Mouse (Mus musculus) cerebellum, adult 9-10 months (tissue): ENCODE results near the gene Mymx.
A peak's percentile ranks its signal among the peaks of the same experiment; 100 is the strongest.

Experiments
- DNase-seq: peaks from one replicate; pipeline ENCODE4 v3.0.0; 2022

Gene Mymx

DNA sequence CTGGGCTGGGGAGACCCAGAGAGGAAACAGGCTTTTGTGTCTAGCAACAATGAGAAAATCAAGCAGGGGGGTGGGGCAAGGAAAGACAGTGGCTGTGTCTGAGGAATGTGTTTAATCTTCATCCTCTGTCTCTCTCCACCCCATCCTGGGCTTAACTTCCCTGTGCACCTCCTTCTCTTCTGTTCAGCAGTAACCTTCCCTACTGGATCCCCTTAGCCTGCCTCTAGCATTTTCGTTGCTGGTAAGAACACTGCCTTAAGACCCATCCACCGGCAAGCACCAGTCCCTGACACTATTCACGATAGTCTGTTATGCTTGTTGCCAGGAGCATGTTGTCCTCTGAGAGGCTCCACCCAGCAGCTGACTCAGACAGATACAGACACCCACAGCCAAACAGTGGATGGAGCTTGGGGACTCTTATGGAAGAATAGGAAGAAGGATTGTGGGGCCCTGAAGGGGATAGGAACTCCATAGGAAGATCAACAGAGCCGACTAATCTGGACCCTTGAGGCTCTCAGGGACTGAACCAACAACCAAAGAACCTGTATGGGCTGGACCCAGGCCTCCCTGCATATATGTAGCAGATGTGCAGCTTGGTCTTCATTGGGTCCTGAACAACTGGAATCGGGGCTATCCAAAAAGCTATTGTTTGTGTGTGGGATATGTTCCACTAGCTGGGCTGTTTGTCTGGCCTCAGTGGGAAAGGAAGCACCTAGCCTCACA, 8.4 kb upstream of the Mymx start:
- DNase-seq = no peak

DNA sequence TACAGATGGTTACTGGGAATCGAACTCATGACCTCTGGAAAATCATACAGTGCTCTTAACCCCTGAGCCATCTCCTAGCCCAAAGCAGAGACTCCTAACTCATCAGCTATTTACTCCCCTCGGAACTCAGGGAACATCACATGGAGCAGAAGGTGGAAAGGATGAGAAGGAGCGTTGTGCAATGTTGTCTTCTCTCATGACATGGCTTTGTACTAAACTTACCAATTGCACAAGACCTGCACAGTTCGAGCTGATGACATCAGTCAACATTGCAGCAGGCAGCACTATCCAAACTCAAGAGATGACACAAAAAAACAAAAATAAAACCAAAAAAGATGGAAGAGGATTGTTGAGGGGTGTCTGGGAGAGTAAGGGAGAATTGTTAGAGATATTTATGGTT, 6.5 kb upstream of the Mymx start:
- DNase-seq = no peak

DNA sequence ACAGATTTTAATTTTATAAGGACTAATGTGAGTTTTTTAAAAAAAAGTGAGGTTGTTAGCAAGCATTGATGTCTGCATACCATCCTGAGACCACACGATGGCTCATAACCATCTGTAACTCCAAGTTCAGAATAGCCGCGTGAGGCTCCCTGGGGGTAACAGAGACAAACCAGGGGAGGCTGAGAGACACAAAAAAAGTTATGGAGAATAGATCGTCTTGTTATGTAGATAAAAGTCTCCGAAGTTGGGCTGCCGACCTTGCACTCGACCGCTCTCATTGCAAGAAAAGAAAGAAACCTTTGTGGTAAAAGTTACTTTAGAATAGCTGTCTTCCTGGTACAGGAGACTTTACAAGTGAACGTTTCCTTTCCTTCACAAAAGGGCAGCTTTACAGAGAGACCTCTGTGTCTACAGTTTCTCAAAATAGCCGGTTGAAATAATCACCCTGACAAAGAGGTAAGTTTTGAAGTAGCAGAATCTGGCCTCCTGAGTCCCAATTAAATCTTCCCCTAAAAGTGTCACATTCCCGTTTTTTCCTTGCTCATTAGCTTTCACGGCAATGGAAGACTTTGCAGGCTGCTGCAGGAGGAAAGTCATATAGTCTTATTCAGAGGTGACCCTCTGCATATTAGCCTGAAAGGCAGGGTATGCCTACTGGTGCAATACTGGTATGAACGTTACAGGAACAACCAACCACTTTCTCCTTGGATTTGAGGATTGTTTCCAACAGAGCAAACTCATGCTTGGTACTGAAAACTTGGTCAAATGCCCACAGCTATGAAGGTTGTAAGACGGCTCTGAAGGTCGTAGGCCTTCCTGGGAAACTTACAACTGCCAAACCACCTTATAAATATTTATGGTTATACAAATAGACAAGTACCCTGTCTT, 5.3 kb upstream of the Mymx start:
- no peak for DNase-seq

DNA sequence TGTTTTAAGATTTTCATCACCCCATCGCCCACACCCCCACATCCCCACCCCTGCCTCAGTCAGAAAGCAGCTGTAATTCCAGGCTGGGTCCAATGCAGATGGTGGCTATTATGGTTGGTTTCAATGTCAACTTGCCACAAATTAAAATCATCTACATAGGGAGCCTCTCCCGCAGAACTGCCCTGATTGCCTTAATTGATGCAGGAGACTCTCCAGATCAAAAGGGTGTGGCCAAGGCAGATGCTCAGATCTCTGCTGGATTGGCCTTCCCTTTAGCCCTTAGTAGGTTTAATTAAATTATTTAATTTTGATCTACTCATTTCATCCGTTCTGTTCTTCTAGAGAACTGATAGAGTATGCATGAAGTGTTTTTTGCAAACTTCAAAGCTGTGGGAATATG, 1.1 kb upstream of the Mymx start:
- DNase-seq = no peak

DNA sequence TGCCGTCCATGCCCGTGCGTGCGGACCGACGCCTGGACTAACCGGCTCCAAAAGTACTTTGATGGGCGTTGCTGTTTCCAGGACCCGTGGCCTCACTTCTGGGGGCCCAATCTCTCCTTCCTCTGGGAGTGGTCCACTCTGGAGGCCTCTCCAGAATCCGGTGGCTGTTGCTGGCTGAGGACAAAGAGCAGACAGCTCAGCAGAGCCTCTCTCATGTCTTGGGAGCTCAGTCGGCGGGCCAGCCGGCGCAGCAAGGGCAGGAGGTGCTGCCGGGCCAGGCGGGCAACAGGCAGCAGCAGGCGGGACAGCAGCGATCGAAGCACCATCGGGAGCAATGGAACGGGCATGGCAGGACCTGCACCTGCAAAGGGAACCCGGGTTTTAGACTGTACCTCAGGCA, 577 bp downstream of the Mymx start:
- no peak for DNase-seq

DNA sequence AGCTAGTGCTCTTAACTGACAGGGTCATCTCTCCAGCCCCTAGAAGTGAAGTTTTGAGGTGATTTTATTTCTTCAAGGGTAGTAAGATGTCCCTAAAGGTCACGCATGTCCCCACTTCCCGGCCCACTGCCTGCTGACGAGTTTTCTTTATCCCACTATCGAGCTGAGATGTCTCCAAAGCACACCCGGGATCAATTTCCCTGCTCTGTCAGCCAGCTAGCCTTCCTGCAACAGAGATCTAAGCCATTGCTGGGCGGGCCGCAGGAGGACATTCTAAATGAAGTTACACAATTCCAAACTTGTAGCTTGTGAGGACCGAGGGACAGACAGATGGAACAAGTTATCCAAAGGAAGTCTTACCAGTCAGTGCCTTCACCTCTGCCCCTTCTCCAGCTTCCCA, 1.6 kb downstream of the Mymx start:
- peak; percentile 25 for DNase-seq

DNA sequence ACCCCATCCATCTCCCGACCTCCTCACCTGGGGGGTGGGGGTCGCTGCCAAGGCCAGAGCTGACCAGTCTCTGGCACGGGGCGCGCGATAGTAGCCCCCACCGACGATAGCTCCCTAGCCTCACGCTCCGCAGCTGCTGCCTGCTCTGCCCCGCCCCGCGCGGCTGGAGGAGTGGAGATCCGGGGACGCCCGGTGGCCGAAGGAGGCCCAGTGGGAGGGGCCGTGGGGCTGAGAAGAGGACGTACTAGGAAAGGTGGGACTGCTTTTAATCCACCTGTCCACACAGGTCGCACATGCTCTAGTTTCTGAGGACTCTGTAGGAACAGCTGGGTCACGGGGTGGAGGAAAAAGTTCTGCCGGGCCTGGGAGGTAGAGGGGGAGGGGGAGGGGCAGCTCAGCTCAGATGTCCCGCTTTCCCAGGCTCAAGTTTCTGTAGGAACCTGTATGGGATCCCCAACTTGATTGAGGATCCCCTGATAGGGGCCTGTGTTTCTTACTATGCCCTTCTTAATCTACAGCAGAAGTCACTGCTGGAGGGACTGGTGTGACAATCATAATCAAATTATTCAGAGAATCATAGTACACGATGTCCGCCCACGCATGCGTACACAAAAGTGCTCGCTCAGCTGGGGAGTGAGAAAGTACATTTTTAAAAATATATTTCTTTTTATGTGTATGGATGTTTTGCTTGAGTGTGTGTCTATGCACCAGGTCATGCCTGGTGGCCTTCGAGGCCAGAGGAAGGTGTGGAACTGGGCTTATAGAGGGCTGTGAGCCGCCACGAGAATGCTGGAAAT, 2.3 kb downstream of the Mymx start, which contains the start of gene Slc29a1:
TSS of gene Slc29a1 (minus strand) at position 161 of the 797 bp plus-strand sequence.
- peak; percentile 5 for DNase-seq

DNA sequence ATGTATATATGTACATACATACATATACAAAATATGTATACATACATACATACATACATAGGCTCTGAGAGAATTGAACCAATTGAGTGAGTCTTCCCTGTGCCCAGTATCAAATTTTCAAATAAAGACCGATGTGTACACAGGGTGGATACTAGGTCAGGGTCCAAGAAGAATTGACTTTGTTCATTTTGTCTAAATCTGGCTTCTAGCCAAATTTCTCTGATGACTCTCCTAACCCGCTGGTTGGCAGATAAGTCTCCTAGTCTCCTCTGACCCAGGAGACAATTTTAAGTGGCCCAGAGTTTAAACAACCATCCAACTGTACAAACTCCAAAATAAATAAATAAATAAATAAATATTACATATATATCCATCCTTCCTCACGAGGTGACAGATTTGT, 3.0 kb downstream of the Mymx start:
- DNase-seq = peak; percentile 36

DNA sequence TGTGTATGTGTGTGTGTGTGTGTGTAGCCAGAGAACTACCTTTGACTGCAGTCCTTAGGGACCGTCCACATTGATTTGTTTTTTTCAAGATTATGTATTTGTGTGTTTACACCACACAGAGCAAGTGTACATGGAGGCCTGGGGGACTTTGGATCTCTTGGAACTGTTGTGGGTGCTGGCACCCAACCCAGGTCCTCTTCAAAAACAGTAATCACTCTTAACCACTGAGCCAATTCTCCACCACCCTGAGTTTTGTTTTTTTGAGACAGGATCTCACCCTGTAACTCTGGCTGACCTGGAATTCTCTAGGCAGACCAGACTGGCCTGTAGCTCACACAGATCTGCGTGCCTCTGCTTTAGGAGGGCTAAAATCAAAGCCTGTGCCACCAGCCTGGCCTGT, 3.5 kb downstream of the Mymx start:
- no peak for DNase-seq

DNA sequence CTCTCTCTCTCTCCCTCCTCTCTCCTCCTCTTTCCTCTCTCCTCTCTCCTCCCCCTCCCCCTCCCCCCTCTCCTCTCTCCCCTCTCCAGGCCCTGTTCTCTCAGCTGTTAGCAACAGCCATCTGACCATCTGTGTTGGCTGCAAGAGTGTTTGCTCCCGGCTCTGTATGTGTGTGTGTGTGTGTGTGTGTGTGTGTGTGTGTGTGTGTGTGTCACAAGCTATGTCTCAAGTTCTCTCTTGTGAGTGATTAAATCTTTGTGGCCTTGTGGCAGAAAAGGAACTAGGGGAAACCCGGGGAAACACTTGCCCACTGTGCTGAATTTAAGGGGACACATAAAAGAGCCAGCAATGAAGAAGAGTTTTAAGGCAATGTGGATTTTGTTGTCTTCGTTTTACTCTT, 4.1 kb downstream of the Mymx start:
- peak; percentile 56 for DNase-seq

DNA sequence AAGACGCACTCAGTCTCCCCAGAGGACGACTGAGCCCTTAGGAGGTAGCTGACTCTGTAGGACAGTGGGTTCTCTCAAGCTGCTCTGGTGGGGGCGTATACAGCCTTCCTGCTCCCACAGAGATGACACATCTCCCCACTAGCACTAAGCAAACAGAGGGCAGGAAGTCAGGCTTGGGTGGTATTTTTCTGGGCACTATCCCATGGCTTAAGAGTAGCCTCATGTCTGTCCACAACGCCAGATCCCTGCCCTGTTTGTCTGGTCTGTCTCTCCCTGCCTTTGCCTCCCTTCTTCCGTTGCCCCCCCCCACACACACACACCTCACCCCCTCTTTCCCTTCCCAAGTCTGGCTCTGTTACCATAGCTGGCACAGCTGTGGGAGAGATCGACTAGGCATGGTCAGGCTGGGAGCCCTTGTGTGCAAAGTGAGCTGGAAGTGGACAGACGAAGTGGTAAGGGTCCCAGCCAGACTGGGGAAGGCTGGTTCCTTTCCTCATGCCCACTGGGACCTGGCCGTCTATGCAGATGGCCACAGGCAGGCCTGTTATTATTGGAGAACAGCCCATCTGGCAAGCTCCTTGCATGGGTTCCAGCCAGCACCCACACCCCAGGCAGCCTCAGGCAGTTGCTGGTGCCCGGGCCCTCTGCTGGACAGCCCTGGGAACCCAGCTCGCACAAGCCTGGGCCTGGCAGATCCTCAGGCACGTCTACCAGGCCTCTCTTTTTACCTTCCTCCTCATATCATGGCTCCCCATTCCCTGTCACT, 5.1 kb downstream of the Mymx start:
- DNase-seq = peak; percentile 82

DNA sequence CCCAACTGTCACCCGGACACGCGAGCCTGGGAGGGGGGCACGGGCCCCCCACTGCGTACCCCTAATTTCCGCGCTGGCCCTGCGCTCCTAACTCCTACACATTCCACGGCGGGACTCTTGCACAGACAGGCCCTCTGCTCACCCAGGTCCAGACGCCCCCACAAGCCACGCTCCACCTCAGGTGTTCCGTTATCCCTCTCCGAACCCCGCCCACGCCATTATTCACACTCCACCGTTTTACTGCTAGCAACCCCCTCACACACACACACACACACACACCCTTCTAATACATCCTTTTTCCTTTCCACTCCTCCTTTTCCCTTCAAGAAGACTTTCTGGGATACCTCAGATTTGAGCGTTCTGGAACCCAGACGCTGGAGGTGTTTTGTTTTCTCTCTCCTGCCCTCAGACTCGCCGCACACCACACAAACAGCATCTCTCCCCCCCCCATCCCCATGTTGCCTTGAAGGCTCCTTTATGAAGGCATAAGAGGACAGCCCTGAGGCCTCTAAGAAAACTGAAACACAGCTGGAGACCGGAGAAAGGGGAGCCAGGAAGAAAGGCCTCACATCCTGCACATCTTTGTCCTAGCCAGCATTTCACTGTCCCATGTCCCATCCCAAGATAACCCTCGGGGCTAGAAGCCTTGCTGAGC, 6.0 kb downstream of the Mymx start:
- peak; percentile 65 for DNase-seq

DNA sequence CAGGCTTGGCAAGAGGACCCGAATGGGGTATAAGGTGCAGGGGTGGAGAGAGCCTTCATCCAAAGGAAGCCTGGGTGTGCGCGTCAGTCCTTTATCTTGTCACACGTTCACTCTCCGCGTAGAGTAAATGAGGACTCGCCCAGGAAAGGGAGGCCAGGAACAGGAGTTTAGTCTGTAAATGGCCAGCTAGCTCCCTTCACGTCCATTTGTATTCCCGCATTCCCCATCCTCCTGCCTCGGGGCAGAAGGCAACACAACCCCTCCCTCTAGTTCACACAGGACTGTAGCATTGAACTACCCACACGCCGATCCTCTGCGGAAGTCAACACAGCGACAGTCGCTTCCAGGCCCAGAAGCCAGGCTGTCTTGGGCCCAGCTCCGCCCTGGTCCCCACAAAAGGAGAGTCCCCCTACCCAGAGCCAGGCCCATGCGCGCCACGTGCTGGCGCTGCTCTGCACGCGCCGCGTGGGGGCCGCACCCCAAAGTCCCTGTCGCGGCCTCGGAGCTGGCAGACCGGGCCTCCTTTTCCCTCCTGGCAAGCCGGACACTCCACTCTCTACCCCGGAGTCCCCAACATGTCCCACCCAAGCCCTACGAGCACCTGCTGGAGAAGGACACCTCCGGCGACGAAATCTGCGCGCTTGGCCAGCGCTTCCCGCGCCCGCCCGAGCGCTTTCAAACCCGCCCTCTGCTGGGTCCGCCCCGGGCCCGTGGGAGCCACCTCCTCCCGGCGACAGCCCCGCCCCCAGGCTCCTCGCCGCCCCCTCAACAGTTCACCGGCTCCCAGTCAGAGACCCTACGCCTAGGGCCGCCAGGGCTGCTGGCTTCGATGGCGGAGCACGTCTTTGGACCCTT, 6.8 kb downstream of the Mymx start:
- DNase-seq = peak; percentile 76

DNA sequence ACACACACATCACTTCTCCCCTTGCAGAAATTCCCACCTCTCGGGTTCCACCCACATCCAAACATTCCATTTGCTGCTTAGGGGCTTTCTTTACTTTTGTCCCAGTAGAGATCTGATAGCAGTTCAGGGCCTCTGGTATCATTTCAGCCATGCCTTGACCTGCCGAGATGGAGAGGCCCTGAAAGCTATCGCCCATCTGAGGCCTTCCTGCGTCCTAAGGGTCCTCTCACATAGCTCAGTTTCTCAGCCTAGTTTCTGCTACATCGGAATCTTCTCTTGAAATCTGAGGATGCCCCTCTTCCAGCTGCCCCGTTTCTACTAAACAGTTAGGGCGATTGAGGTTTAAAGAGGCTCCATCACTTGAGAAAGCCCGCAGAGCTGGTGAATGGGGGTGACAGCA, 7.7 kb downstream of the Mymx start:
- no peak for DNase-seq

DNA sequence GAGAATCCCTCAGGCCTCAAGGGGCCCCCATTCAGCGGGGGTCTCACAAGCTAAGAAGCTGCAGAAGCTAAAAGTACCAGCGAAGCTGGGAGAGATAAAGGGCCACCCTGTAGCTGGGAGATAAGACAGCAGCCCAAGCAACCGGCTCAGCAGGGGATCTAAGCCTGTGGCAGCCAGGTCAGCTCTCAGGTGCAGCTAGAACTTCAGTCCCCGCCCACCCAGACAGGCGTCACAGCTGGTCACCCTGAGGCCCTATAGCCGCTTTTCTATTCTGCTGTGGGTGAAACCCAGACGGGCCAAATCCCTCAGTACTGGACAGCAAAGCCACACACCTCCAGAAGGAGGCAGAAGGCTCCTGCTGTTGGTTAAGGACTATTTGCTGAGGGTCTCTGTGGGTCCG, 8.4 kb downstream of the Mymx start:
- DNase-seq = peak; percentile 52

DNA sequence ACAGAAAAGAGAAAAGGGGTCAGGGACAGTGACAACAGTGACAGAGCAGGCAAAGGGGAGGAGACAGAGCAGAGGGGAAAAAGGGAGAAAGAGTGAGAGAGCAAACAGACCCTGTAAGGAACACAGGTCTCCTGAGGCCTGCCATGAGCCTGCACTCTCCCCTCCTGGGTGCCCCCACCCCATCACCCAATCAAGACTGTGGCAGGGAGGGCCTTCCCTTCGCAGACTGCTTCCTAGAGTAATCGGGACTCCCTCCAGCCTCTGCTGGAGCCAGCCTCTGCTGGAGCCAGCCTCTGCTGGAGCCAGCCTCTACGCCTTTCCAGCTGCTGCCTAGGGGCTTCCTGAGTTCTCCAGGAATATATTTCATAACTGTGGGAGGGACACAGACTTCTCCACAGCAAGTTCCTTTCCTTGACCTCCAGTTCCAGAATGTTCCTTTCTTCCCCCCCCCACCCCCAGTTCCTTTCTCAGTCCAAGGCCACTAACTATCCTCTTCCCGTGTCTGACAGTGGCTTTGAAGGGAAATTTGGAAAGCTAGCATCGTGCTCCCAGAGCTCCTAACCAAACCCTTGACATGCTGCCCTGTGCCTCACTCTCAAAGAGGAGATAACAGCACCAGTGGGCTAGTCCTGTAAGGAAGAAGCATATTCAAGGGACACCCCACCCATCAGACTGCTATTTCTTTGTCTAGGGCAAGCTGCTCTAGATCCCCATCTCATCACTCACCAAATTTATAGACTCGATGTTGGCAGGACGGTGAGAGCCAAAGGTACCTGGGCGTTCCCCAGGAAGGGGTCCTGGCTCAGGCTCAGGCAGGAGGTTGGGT, 9.1 kb downstream of the Mymx start:
- DNase-seq = peak; percentile 50

DNA sequence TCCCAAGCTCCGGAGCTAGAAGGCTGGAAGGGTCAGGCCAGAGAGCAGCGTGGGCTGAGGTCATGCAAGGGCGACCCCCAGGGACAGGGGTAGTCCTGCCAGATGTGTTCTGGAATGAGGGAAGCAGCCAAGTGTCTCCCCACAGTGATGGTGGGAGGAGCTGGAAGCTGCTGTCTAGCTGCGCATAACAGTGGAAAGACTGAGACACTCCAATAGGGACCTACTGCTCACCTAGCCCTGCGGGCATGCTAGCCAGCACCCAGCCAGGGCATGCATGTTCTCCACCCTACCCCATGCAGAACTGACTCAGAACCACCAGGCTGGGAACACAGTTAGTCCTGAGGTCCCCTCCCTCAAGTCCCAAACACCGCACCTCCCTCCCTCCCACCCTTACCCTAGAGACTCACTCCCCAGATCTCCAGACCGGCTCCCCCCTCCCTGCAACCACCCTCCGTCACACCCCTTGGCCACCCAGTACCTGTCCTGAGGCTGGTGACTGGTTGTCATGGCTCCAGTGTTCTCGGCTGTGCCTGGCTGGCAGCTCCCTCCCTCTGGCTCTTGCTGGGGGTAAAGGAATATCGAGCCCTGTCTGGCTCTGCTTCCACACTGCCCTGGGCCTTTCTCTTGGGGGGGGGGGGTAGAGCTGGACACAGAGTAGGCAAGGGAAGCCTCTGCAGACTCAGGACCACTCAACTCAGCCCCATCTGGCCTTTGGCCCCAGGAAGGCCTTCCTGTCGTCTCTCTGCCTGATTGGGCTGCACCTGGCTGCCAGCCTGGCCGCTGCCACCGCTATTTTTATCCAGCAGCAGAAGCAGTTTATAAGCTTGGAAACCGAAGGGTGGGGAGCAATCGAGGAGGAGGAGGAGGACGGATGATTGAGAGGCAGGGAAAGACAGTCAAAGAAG, 9.9 kb downstream of the Mymx start:
- DNase-seq = peak; percentile 61

DNA sequence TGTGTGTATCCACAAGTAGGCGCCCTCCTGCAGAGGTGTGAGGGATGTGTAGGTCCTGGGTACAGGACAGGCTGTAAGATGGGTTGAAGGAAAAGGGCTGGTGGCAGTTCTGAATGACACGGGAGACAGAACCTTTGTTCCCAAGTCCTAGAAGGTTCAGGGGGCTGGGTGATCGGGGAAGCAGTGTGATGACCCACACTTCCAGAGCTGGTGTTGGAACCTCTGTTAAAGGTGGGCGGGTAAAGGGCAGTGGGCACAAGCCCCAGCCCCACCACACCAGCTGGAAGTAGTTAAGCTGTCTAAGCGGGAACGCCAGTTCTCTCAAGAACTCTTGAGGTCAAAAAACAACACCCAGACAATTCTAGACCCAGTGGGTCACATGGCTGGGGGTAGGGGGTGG, 11.5 kb downstream of the Mymx start:
- DNase-seq = peak; percentile 34

DNA sequence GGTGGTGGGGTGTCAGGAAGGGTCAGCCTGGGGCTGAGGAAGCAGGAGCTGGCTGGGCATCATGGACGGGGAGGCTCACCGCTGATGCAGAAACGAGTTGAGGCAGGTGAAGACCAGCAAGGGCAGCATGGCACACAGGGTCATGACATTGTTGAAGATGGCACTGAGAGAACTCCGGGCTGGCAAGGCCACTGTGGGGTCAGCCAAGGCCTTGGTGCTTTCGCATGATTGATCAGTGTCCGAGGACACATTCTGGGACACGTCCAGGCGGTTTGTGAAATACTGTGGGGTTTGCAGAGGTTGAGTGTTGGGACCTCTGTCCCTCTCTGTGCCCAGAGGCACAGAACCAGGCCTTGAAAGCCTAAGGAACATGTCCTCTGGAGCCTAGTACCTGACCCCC, 12.1 kb downstream of the Mymx start:
- peak; percentile 36 for DNase-seq
